Mouse (Mus musculus): Measurements from ENCODE around the gene Sipa1. TPM values are rescaled to one million over a fixed set of nuclear protein-coding genes. Genes with fewer than 3 reads are reported as not detected.

The Sipa1 gene
- polyA plus RNA-seq, 1 experiment: 5.5 TPM

GRCm38 (mm10) chr19:5665465-5665864 is 2.0 kb upstream of the Sipa1 start:
- no peak overlapping the region for H3K27ac ChIP-seq (ENCODE audit: control insufficient read depth, insufficient read depth, low read depth, low read length)
- TF ChIP-seq POLR2A (IDR thresholded peaks at IDR 0.05; ENCODE audit: control insufficient read depth, low read depth, low read length) (no peak), CTCF (IDR thresholded peaks at IDR 0.05; ENCODE audit: control insufficient read depth, insufficient read depth, insufficient replicate concordance, low read depth, low read length) (no peak)
- no peak overlapping the region for H3K4me3 ChIP-seq (ENCODE audit: control insufficient read depth, low read depth, low read length)
- H3K4me1 ChIP-seq (ENCODE audit: control insufficient read depth, insufficient read depth, low read length): peaks cover 13% of the 10 kb centered on the region
- H3K27me3 ChIP-seq (ENCODE audit: control insufficient read depth, insufficient read depth, low read length): no peaks in the 10 kb centered on the region
- peaks cover 3% of the 10 kb centered on the region; the same call in 1 of the 2 replicates for H3K36me3 ChIP-seq (ENCODE audit: control insufficient read depth, insufficient read depth, low read length)

GRCm38 (mm10) chr19:5664669-5665257 is 1.3 kb upstream of the Sipa1 start:
- Histone ChIP-seq H3K4me1 (ENCODE audit: control insufficient read depth, insufficient read depth, low read length) (peaks cover 13% of the 10 kb centered on the region), H3K36me3 (ENCODE audit: control insufficient read depth, insufficient read depth, low read length) (peaks cover 3% of the 10 kb centered on the region; the same call in 1 of the 2 replicates), H3K4me3 (ENCODE audit: control insufficient read depth, low read depth, low read length) (no peak overlapping the region), H3K27me3 (ENCODE audit: control insufficient read depth, insufficient read depth, low read length) (no peaks in the 10 kb centered on the region), H3K27ac (ENCODE audit: control insufficient read depth, insufficient read depth, low read depth, low read length) (no peak overlapping the region)
- no peak for TF ChIP-seq POLR2A (IDR thresholded peaks at IDR 0.05; ENCODE audit: control insufficient read depth, low read depth, low read length)
- TF ChIP-seq CTCF (IDR thresholded peaks at IDR 0.05; ENCODE audit: control insufficient read depth, insufficient read depth, insufficient replicate concordance, low read depth, low read length): no peak

- Histone ChIP-seq H3K27me3 (ENCODE audit: control insufficient read depth, insufficient read depth, low read length) (no peaks in the 10 kb centered on the region), H3K4me3 (ENCODE audit: control insufficient read depth, low read depth, low read length) (no peak overlapping the region), H3K36me3 (ENCODE audit: control insufficient read depth, insufficient read depth, low read length) (peaks cover 3% of the 10 kb centered on the region; the same call in 1 of the 2 replicates), H3K4me1 (ENCODE audit: control insufficient read depth, insufficient read depth, low read length) (peaks cover 18% of the 10 kb centered on the region), H3K27ac (ENCODE audit: control insufficient read depth, insufficient read depth, low read depth, low read length) (no peak overlapping the region)
- no peak for TF ChIP-seq POLR2A (IDR thresholded peaks at IDR 0.05; ENCODE audit: control insufficient read depth, low read depth, low read length)
These were observed 1.2 kb downstream of the Sipa1 start for GRCm38 (mm10) chr19:5662310-5662709.

GRCm38 (mm10) chr19:5660942-5661751 is 2.4 kb downstream of the Sipa1 start:
- Histone ChIP-seq H3K36me3 (ENCODE audit: control insufficient read depth, insufficient read depth, low read length) (peaks cover 3% of the 10 kb centered on the region; the same call in 1 of the 2 replicates), H3K27me3 (ENCODE audit: control insufficient read depth, insufficient read depth, low read length) (no peaks in the 10 kb centered on the region), H3K4me3 (ENCODE audit: control insufficient read depth, low read depth, low read length) (no peak overlapping the region), H3K27ac (ENCODE audit: control insufficient read depth, insufficient read depth, low read depth, low read length) (no peak overlapping the region), H3K4me1 (ENCODE audit: control insufficient read depth, insufficient read depth, low read length) (peaks cover 18% of the 10 kb centered on the region)
- TF ChIP-seq POLR2A (IDR thresholded peaks at IDR 0.05; ENCODE audit: control insufficient read depth, low read depth, low read length) (no peak), CTCF (IDR thresholded peaks at IDR 0.05; ENCODE audit: control insufficient read depth, insufficient read depth, insufficient replicate concordance, low read depth, low read length) (no peak)

- H3K4me3 ChIP-seq (ENCODE audit: control insufficient read depth, low read depth, low read length): peak overlapping the region; percentile 56
- H3K27ac ChIP-seq (ENCODE audit: control insufficient read depth, insufficient read depth, low read depth, low read length): no peak overlapping the region
- H3K36me3 ChIP-seq (ENCODE audit: control insufficient read depth, insufficient read depth, low read length): no peaks in the 10 kb centered on the region
- H3K4me1 ChIP-seq (ENCODE audit: control insufficient read depth, insufficient read depth, low read length): peaks cover 28% of the 10 kb centered on the region
- H3K27me3 ChIP-seq (ENCODE audit: control insufficient read depth, insufficient read depth, low read length): no peaks in the 10 kb centered on the region
- TF ChIP-seq CTCF (IDR thresholded peaks at IDR 0.05; ENCODE audit: control insufficient read depth, insufficient read depth, insufficient replicate concordance, low read depth, low read length) (no peak), POLR2A (IDR thresholded peaks at IDR 0.05; ENCODE audit: control insufficient read depth, low read depth, low read length) (no peak)
These were observed 8.7 kb downstream of the Sipa1 start for GRCm38 (mm10) chr19:5654720-5655298.

- TF ChIP-seq CTCF (IDR thresholded peaks at IDR 0.05; ENCODE audit: control insufficient read depth, insufficient read depth, insufficient replicate concordance, low read depth, low read length): no peak
- no peak for TF ChIP-seq POLR2A (IDR thresholded peaks at IDR 0.05; ENCODE audit: control insufficient read depth, low read depth, low read length)
- H3K36me3 ChIP-seq (ENCODE audit: control insufficient read depth, insufficient read depth, low read length): no peaks in the 10 kb centered on the region
- no peaks in the 10 kb centered on the region for H3K27me3 ChIP-seq (ENCODE audit: control insufficient read depth, insufficient read depth, low read length)
- peak overlapping the region; percentile 56 for H3K4me3 ChIP-seq (ENCODE audit: control insufficient read depth, low read depth, low read length)
- peaks cover 30% of the 10 kb centered on the region for H3K4me1 ChIP-seq (ENCODE audit: control insufficient read depth, insufficient read depth, low read length)
- no peak overlapping the region for H3K27ac ChIP-seq (ENCODE audit: control insufficient read depth, insufficient read depth, low read depth, low read length)
These were observed 9.4 kb downstream of the Sipa1 start for GRCm38 (mm10) chr19:5653969-5654719.

- TF ChIP-seq CTCF (IDR thresholded peaks at IDR 0.05; ENCODE audit: control insufficient read depth, insufficient read depth, insufficient replicate concordance, low read depth, low read length): no peak
- no peak for TF ChIP-seq POLR2A (IDR thresholded peaks at IDR 0.05; ENCODE audit: control insufficient read depth, low read depth, low read length)
- Histone ChIP-seq H3K27ac (ENCODE audit: control insufficient read depth, insufficient read depth, low read depth, low read length) (no peak overlapping the region), H3K36me3 (ENCODE audit: control insufficient read depth, insufficient read depth, low read length) (no peaks in the 10 kb centered on the region), H3K27me3 (ENCODE audit: control insufficient read depth, insufficient read depth, low read length) (no peaks in the 10 kb centered on the region), H3K4me1 (ENCODE audit: control insufficient read depth, insufficient read depth, low read length) (peaks cover 41% of the 10 kb centered on the region), H3K4me3 (ENCODE audit: control insufficient read depth, low read depth, low read length) (no peak overlapping the region)
These were observed 10.9 kb downstream of the Sipa1 start for GRCm38 (mm10) chr19:5652570-5652969.

All from testis, adult 2 months (tissue).